Mouse (Mus musculus) gastrocnemius, adult 2 months (tissue): Measurements from ENCODE around the gene 4931417E11Rik. TPM values are rescaled to one million over a fixed set of nuclear protein-coding genes. Genes with fewer than 3 reads are reported as not detected.

Source experiments
- DNase-seq: peaks from one replicate; pipeline ENCODE4 v3.0.0; 2022
- H3K27ac ChIP-seq: fragments of 200-600 bp; 2 replicates; pipeline ENCODE4 v1.8.1; 2022; ENCODE audit warnings: mild to moderate bottlenecking
- H3K4me3 ChIP-seq: fragments of 200-600 bp; 2 replicates; pipeline ENCODE4 v1.8.1; 2022; ENCODE audit warnings: mild to moderate bottlenecking, moderate library complexity
- CTCF ChIP-seq: fragments of 200-600 bp; IDR thresholded peaks from 2 replicates; pipeline ENCODE4 v1.8.1; 2022; ENCODE audit warnings: antibody characterized with exemption, mild to moderate bottlenecking, moderate library complexity
- intact Hi-C: fragments of 180-260 bp; cut with DNase I; formaldehyde crosslinking; loops from one replicate; pipeline ENCODE4 v1.15.1; 2025
- long read RNA-seq, 2 experiments: library from polyadenylated mRNA; stranded (forward); transcript quantifications; one replicate each; pipeline ENCODE4 v2.0.0; 2021
- total RNA-seq, 2 experiments: library from RNA; stranded (reverse); gene quantifications; 2 replicates each; pipeline ENCODE4 v1.2.3; 2021

Gene 4931417E11Rik
- total RNA-seq: not detected
- long read RNA-seq, experiment 1: 0 reads
- long read RNA-seq, experiment 2: 0 reads

GRCm38 (mm10) chr6:73469567-73469966 is at the start of gene 4931417E11Rik:
4931417E11Rik (minus strand) TSS chr6:73469667.
- no peak within 1 kb of the TSS for H3K27ac ChIP-seq
- no peak for TF ChIP-seq CTCF
- intact Hi-C loops: no loop called here
- DNase-seq: no peak
- no peak within 1 kb of the TSS for H3K4me3 ChIP-seq

- Histone ChIP-seq H3K4me3 (no peak overlapping the region), H3K27ac (no peak overlapping the region)
- intact Hi-C loops: no loop called here
- peak; percentile 55 for DNase-seq
- peak; percentile 73 for TF ChIP-seq CTCF
Observed at GRCm38 (mm10) chr6:73517818-73518396, 48.4 kb upstream of the 4931417E11Rik start.

- peak; percentile 16; the same call in 1 of the 2 replicates for TF ChIP-seq CTCF
- intact Hi-C loops: no loop called here
- no peak overlapping the region for H3K27ac ChIP-seq
- H3K4me3 ChIP-seq: no peak overlapping the region
- no peak for DNase-seq
Observed at GRCm38 (mm10) chr6:73512907-73513306, 43.4 kb upstream of the 4931417E11Rik start.

GRCm38 (mm10) chr6:73499631-73500030 is 30.2 kb upstream of the 4931417E11Rik start:
- H3K4me3 ChIP-seq: no peak overlapping the region
- TF ChIP-seq CTCF: no peak
- H3K27ac ChIP-seq: no peak overlapping the region
- intact Hi-C loops: no loop called here
- no peak for DNase-seq

- Histone ChIP-seq H3K4me3 (no peak overlapping the region), H3K27ac (no peak overlapping the region)
- no peak for DNase-seq
- intact Hi-C loops: no loop called here
- TF ChIP-seq CTCF: no peak
Observed at GRCm38 (mm10) chr6:73497321-73497720, 27.9 kb upstream of the 4931417E11Rik start.

- DNase-seq: no peak
- intact Hi-C loops: no loop called here
- H3K27ac ChIP-seq: no peak overlapping the region
Observed at GRCm38 (mm10) chr6:73490524-73490923, 21.1 kb upstream of the 4931417E11Rik start.

GRCm38 (mm10) chr6:73485616-73486015 is 16.1 kb upstream of the 4931417E11Rik start:
- Histone ChIP-seq H3K4me3 (no peak overlapping the region), H3K27ac (no peak overlapping the region)
- no peak for DNase-seq
- intact Hi-C loops: no loop called here
- TF ChIP-seq CTCF: no peak

More at GRCm38 (mm10) chr6:73490524-73490923, 21.1 kb upstream of the 4931417E11Rik start:
- no peak overlapping the region for H3K4me3 ChIP-seq
- TF ChIP-seq CTCF: no peak

- intact Hi-C loops: no loop called here
- TF ChIP-seq CTCF: no peak
- H3K4me3 ChIP-seq: no peak overlapping the region
- H3K27ac ChIP-seq: no peak overlapping the region
- no peak for DNase-seq
Observed at GRCm38 (mm10) chr6:73466084-73466483, 3.4 kb downstream of the 4931417E11Rik start.

GRCm38 (mm10) chr6:73462543-73462942 is 6.9 kb downstream of the 4931417E11Rik start:
- TF ChIP-seq CTCF: no peak
- no peak for DNase-seq
- H3K27ac ChIP-seq: no peak overlapping the region
- intact Hi-C loops: no loop called here
- no peak overlapping the region for H3K4me3 ChIP-seq

- intact Hi-C loops: no loop called here
- no peak overlapping the region for H3K4me3 ChIP-seq
- no peak for TF ChIP-seq CTCF
Observed at GRCm38 (mm10) chr6:73433912-73434311, 35.6 kb downstream of the 4931417E11Rik start.

GRCm38 (mm10) chr6:73428618-73429336 is 40.7 kb downstream of the 4931417E11Rik start:
- intact Hi-C loops: no loop called here
- Histone ChIP-seq H3K4me3 (no peak overlapping the region), H3K27ac (no peak overlapping the region)
- TF ChIP-seq CTCF: no peak
- no peak for DNase-seq

More at GRCm38 (mm10) chr6:73433912-73434311, 35.6 kb downstream of the 4931417E11Rik start:
- no peak for DNase-seq
- no peak overlapping the region for H3K27ac ChIP-seq

GRCm38 (mm10) chr6:73427273-73427812 is 42.1 kb downstream of the 4931417E11Rik start:
- TF ChIP-seq CTCF: no peak
- no peak overlapping the region for H3K27ac ChIP-seq
- no peak for DNase-seq

More at GRCm38 (mm10) chr6:73427273-73427812, 42.1 kb downstream of the 4931417E11Rik start:
- intact Hi-C loops: no loop called here
- H3K4me3 ChIP-seq: no peak overlapping the region

Other genes starting within 250 kb of the 4931417E11Rik start
- under 1 TPM; 0.03 TPM for gene Dnah6, start 248.0 kb downstream of the 4931417E11Rik start, total RNA-seq
- 100 to 1,000 TPM; 284 to 376 TPM for gene Suclg1, start 221.3 kb downstream of the 4931417E11Rik start, total RNA-seq